Mouse (Mus musculus): ENCODE data around the gene Exoc8.

DNA sequence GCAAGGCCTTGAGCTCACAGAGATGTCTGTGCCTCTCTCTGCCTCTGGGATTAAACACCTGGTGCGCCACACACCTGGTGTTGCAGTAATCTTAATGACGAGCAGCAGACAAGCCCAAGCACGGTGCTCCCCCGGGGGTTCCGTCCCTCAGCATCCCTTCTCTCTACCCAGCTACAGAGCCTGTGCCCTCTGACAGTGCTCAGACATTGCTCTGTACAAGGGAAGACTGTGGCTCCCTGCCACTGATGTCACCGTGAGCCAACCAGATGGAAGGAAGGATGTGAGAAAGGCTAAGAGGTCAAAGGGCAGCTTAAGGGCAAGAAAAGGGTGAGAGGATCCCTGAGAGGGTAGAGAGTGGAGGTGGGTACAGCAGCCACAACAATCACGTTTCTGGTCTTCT, 46.9 kb upstream of the Exoc8 start:
- TF ChIP-seq CHD2 (IDR thresholded peaks at IDR 0.05; ENCODE audit: low read depth, low read length) (no peak), HCFC1 (IDR thresholded peaks at IDR 0.05; ENCODE audit: borderline replicate concordance, insufficient read depth, low read length) (no peak), ZNF384 (IDR thresholded peaks at IDR 0.05; ENCODE audit: low read depth, low read length) (no peak)
